Mouse (Mus musculus) heart, embryonic 15.5 days (tissue): ENCODE results near the gene Col23a1. TPM values are rescaled to one million over a fixed set of nuclear protein-coding genes. Genes with fewer than 3 reads are reported as not detected.

Source experiments
- ATAC-seq: fragments of 200-750 bp; cut with Nextera tagmentation; replicated peaks from 2 replicates; pipeline ENCODE4 v1.8.0; 2017; ENCODE audit warnings: low read depth, moderate TSS enrichment; ENCODE audit not compliant: insufficient number of reproducible peaks, insufficient read depth, low FRiP score
- H3K27ac ChIP-seq: fragments of 300-500 bp; sonication (generic); 2 replicates; pipeline ENCODE4 v1.5.1; 2015; ENCODE audit warnings: mild to moderate bottlenecking, inconsistent platforms
- H3K27me3 ChIP-seq: fragments of 300-500 bp; sonication (generic); 2 replicates; pipeline ENCODE4 v1.6.1; 2015; ENCODE audit warnings: inconsistent platforms
- H3K36me3 ChIP-seq: fragments of 300-500 bp; sonication (generic); 2 replicates; pipeline ENCODE4 v1.6.1; 2015; ENCODE audit warnings: mild to moderate bottlenecking, inconsistent platforms
- H3K4me1 ChIP-seq: fragments of 300-500 bp; sonication (generic); replicated peaks from 2 replicates; pipeline ENCODE4 v1.6.1; 2015; ENCODE audit warnings: inconsistent platforms
- H3K4me2 ChIP-seq: fragments of 300-500 bp; sonication (generic); 2 replicates; pipeline ENCODE4 v1.6.1; 2015; ENCODE audit warnings: inconsistent platforms, mild to moderate bottlenecking, moderate library complexity
- H3K4me3 ChIP-seq: fragments of 300-500 bp; sonication (generic); 2 replicates; pipeline ENCODE4 v1.5.1; 2015; ENCODE audit warnings: mild to moderate bottlenecking, inconsistent platforms
- H3K9ac ChIP-seq: fragments of 300-500 bp; sonication (generic); 2 replicates; pipeline ENCODE4 v1.6.1; 2015; ENCODE audit warnings: mild to moderate bottlenecking, inconsistent platforms
- H3K9me3 ChIP-seq: fragments of 300-500 bp; sonication (generic); replicated peaks from 2 replicates; pipeline ENCODE4 v1.6.1; 2016; ENCODE audit warnings: inconsistent platforms
- WGBS: fragments of 180-500 bp; shearing (Covaris S2); methylation state at CpG from one replicate; pipeline ENCODE4 v1.1.7; 2015; ENCODE audit warnings: mixed read lengths; 5-methylcytosine and 5-hydroxymethylcytosine counted together
- polyA plus RNA-seq: library from polyadenylated mRNA; unstranded; fragments of >200 nt; fragmentation: Nextera tagmentation; extraction: Ambion mirVana; gene quantifications from 2 replicates; pipeline ENCODE4 v1.2.1, GENCODE M21; 2015

The Col23a1 gene
- polyA plus RNA-seq, 1 experiment from 2014 or later: 7.2 TPM

- no peaks in the 10 kb centered on the region; the same call in 1 of the 2 replicates for H3K9me3 ChIP-seq
These were observed 152.3 kb downstream of the Col23a1 start for GRCm38 (mm10) chr11:51442006-51442405.

GRCm38 (mm10) chr11:51442599-51442998, 152.9 kb downstream of the Col23a1 start:
- H3K9ac ChIP-seq: no peak overlapping the region
- 75% methylated on average over 8 of the region's 8 CpGs for WGBS
- no peaks in the 10 kb centered on the region for H3K9me3 ChIP-seq
- H3K27me3 ChIP-seq: peaks cover 21% of the 10 kb centered on the region
- ATAC-seq: no peak
- no peaks in the 10 kb centered on the region for H3K36me3 ChIP-seq
- no peaks in the 10 kb centered on the region for H3K4me1 ChIP-seq
- no peak overlapping the region for H3K4me3 ChIP-seq
- no peak overlapping the region for H3K27ac ChIP-seq
- H3K4me2 ChIP-seq: no peak overlapping the region

More at GRCm38 (mm10) chr11:51442006-51442405, 152.3 kb downstream of the Col23a1 start:
- Histone ChIP-seq H3K27me3 (peaks cover 17% of the 10 kb centered on the region; the same call in 1 of the 2 replicates), H3K4me1 (no peaks in the 10 kb centered on the region), H3K4me2 (no peak overlapping the region), H3K36me3 (no peaks in the 10 kb centered on the region), H3K9ac (no peak overlapping the region), H3K27ac (no peak overlapping the region), H3K4me3 (no peak overlapping the region)
- 96% methylated on average over 7 of the region's 7 CpGs for WGBS
- no peak for ATAC-seq

- no peaks in the 10 kb centered on the region for H3K36me3 ChIP-seq
- no peaks in the 10 kb centered on the region for H3K9me3 ChIP-seq
- H3K4me3 ChIP-seq: no peak overlapping the region
- ATAC-seq: no peak
- no peak overlapping the region for H3K4me2 ChIP-seq
- H3K27ac ChIP-seq: no peak overlapping the region
- no peak overlapping the region for H3K9ac ChIP-seq
- no peaks in the 10 kb centered on the region for H3K4me1 ChIP-seq
- peaks cover 25% of the 10 kb centered on the region for H3K27me3 ChIP-seq
- WGBS: 39% methylated on average over 2 of the region's 2 CpGs
These were observed 154.1 kb downstream of the Col23a1 start for GRCm38 (mm10) chr11:51443818-51444217.

- peaks cover 31% of the 10 kb centered on the region for H3K27me3 ChIP-seq
- ATAC-seq: no peak
- no peaks in the 10 kb centered on the region for H3K4me1 ChIP-seq
- no peak overlapping the region for H3K4me3 ChIP-seq
- no peak overlapping the region for H3K4me2 ChIP-seq
- H3K9me3 ChIP-seq: no peaks in the 10 kb centered on the region
- 72% methylated on average over 7 of the region's 7 CpGs for WGBS
- H3K27ac ChIP-seq: no peak overlapping the region
- no peaks in the 10 kb centered on the region for H3K36me3 ChIP-seq
- H3K9ac ChIP-seq: no peak overlapping the region
These were observed 154.9 kb downstream of the Col23a1 start for GRCm38 (mm10) chr11:51444649-51445048.

GRCm38 (mm10) chr11:51446711-51447425, 157.1 kb downstream of the Col23a1 start:
- 36% methylated on average over 6 of the region's 6 CpGs for WGBS
- H3K9me3 ChIP-seq: no peaks in the 10 kb centered on the region
- H3K27me3 ChIP-seq: peaks cover 47% of the 10 kb centered on the region
- H3K4me2 ChIP-seq: no peak overlapping the region
- ATAC-seq: peak; percentile 58; the same call in 1 of the 2 replicates
- no peak overlapping the region for H3K9ac ChIP-seq
- H3K4me3 ChIP-seq: no peak overlapping the region
- no peaks in the 10 kb centered on the region for H3K4me1 ChIP-seq
- H3K36me3 ChIP-seq: no peaks in the 10 kb centered on the region
- H3K27ac ChIP-seq: no peak overlapping the region

GRCm38 (mm10) chr11:51448256-51448655, 158.5 kb downstream of the Col23a1 start:
- Histone ChIP-seq H3K27ac (no peak overlapping the region), H3K9me3 (no peaks in the 10 kb centered on the region), H3K4me2 (no peak overlapping the region), H3K27me3 (peaks cover 59% of the 10 kb centered on the region), H3K4me3 (no peak overlapping the region), H3K36me3 (no peaks in the 10 kb centered on the region), H3K9ac (no peak overlapping the region), H3K4me1 (no peaks in the 10 kb centered on the region)
- WGBS: 82% methylated on average over 4 of the region's 4 CpGs
- no peak for ATAC-seq

- H3K4me2 ChIP-seq: no peak overlapping the region
- no peak overlapping the region for H3K9ac ChIP-seq
- no peak overlapping the region for H3K27ac ChIP-seq
- ATAC-seq: no peak
- no peak overlapping the region for H3K4me3 ChIP-seq
- H3K4me1 ChIP-seq: no peaks in the 10 kb centered on the region
- H3K36me3 ChIP-seq: no peaks in the 10 kb centered on the region
- H3K9me3 ChIP-seq: no peaks in the 10 kb centered on the region
- H3K27me3 ChIP-seq: peaks cover 61% of the 10 kb centered on the region
- WGBS: 70% methylated on average over 4 of the region's 4 CpGs
These were observed 159.0 kb downstream of the Col23a1 start for GRCm38 (mm10) chr11:51448680-51449079.

GRCm38 (mm10) chr11:51449881-51450280, 160.2 kb downstream of the Col23a1 start:
- Histone ChIP-seq H3K4me3 (no peak overlapping the region), H3K27ac (no peak overlapping the region), H3K27me3 (peaks cover 66% of the 10 kb centered on the region), H3K9ac (no peak overlapping the region), H3K4me2 (no peak overlapping the region), H3K36me3 (no peaks in the 10 kb centered on the region), H3K4me1 (no peaks in the 10 kb centered on the region), H3K9me3 (no peaks in the 10 kb centered on the region)
- 72% methylated on average over 7 of the region's 7 CpGs for WGBS
- no peak for ATAC-seq

GRCm38 (mm10) chr11:51451281-51451680, 161.6 kb downstream of the Col23a1 start:
- Histone ChIP-seq H3K9ac (no peak overlapping the region), H3K27ac (no peak overlapping the region), H3K4me3 (no peak overlapping the region), H3K4me2 (no peak overlapping the region), H3K4me1 (no peaks in the 10 kb centered on the region), H3K36me3 (no peaks in the 10 kb centered on the region), H3K9me3 (no peaks in the 10 kb centered on the region), H3K27me3 (peaks cover 73% of the 10 kb centered on the region)
- WGBS: 78% methylated on average over 5 of the region's 5 CpGs
- no peak for ATAC-seq

- Histone ChIP-seq H3K9me3 (no peaks in the 10 kb centered on the region), H3K4me2 (no peak overlapping the region), H3K9ac (no peak overlapping the region), H3K27ac (no peak overlapping the region), H3K4me1 (no peaks in the 10 kb centered on the region), H3K4me3 (no peak overlapping the region), H3K27me3 (peaks cover 73% of the 10 kb centered on the region), H3K36me3 (no peaks in the 10 kb centered on the region)
- WGBS: 49% methylated on average over 7 of the region's 7 CpGs
- ATAC-seq: no peak
These were observed 162.2 kb downstream of the Col23a1 start for GRCm38 (mm10) chr11:51451925-51452324.

GRCm38 (mm10) chr11:51453742-51454141, 164.0 kb downstream of the Col23a1 start:
- Histone ChIP-seq H3K4me2 (no peak overlapping the region), H3K4me3 (no peak overlapping the region)
- 82% methylated on average over 9 of the region's 9 CpGs for WGBS

GRCm38 (mm10) chr11:51455501-51455900, 165.8 kb downstream of the Col23a1 start:
- Histone ChIP-seq H3K4me1 (peaks cover 13% of the 10 kb centered on the region), H3K9ac (no peak overlapping the region), H3K27ac (no peak overlapping the region), H3K4me2 (no peak overlapping the region), H3K36me3 (no peaks in the 10 kb centered on the region), H3K4me3 (no peak overlapping the region), H3K27me3 (peaks cover 82% of the 10 kb centered on the region), H3K9me3 (no peaks in the 10 kb centered on the region)
- no peak for ATAC-seq

More at GRCm38 (mm10) chr11:51453742-51454141, 164.0 kb downstream of the Col23a1 start:
- Histone ChIP-seq H3K4me1 (peaks cover 5% of the 10 kb centered on the region), H3K36me3 (no peaks in the 10 kb centered on the region), H3K9ac (no peak overlapping the region), H3K27ac (no peak overlapping the region), H3K27me3 (peaks cover 82% of the 10 kb centered on the region), H3K9me3 (no peaks in the 10 kb centered on the region)
- ATAC-seq: no peak
